Mouse (Mus musculus): ENCODE measurements around the gene Klhl21. TPM values are rescaled to one million over a fixed set of nuclear protein-coding genes. Genes with fewer than 3 reads are reported as not detected.

Gene Klhl21
- total RNA-seq (2022): 10 to 100 TPM; 15.8 to 21.0 (median 19.3) TPM

- DNase-seq (ENCODE audit: low spot score in 2 of 2): peak; percentile 84 to 93
Observed at GRCm38 (mm10) chr4:152008622-152009075, at the start of gene Klhl21. Klhl21 (plus strand) TSS chr4:152008803.

DNA sequence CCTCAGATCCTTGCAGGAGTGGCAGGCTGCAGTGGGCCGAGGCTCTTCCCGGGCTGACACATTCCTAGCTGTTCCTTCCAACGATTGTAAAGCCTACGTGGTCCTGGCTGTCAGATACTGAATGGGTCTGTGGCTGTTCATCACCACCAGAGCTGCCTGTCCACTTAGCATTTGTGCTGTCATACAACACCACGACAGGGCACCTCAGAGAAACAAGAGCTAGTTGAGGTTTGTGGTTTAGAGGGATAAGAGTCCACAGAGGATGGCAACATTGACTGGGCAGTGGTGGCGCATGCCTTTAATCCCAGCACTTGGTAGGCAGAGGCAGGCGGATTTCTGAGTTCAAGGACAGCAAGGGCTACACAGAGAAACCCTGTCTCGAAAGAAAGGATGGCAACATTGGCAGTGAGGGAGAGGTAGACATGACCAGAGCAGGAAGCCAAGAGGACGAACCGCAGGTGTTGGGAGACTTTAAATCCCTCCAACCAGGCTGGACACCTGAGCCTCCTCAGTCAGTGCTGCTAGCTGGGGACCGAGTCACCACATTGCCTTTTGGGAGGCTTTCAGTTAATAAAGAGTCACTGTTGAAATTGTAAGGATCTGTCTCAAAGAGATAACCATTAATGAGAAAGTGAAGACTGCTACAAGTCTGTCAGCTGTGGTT is 48.6 kb upstream of the Klhl21 start:
- DNase-seq (ENCODE audit: low spot score in 2 of 2): no peak

GRCm38 (mm10) chr4:151960513-151960854 is 48.1 kb upstream of the Klhl21 start:
- DNase-seq (ENCODE audit: low spot score in 2 of 2): no peak

DNA sequence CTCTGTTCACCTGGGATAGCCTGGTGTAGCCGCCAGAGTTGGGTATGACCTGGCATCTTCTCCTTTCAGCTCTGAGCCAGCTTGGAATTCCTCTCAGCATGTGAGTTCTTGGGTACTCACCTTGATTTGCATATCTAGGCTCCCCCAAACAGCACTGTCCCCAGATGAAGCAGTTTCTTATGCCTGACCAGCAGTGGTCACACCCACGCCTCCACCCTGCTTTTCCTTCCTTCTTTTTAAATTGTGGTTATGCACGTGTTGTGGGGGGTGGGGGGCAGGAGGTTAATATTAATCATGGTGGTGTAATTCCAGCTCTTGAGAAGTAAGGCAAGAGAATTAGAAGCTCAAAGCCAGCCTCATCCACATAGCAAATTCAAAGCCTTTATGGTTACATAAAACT is 45.8 kb upstream of the Klhl21 start:
- DNase-seq (ENCODE audit: low spot score in 2 of 2): no peak

GRCm38 (mm10) chr4:151968204-151968921 is 40.2 kb upstream of the Klhl21 start:
- no peak for DNase-seq (ENCODE audit: low spot score in 2 of 2)

DNA sequence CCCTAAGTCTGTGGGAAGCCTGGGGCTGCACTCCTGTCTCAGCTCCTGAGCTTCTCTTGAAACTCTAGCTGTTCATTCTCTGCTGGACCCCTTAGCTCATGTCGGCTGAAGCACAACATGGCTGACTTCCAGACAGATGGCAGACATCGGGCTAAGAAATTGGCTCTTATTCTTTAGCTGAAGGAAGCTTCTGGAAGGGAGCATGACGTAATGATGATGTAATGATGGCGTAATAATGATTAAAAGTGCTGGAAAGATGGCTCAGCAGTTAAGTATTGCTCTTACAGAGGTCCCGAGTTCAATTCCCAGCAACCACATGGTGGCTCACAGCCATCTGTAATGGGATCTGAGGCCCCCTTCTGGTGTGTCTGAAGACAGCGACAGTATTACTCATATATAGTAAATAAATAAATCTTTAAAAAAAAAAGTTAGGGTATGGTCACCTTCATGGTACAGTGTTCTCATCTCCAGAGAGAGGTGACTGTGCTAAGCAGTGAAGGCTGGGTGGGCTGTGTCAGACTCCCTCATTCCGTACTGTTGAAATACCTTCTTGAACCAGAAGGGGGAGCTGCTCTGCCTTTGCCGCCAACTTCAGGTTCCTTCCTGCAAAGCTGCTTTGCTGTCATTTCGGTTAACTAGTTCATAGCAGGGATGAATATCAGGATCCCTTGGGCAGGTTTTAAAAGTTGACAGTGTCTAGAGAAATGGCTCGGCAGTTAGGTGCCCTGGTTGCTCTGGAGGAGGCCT is 36.2 kb upstream of the Klhl21 start:
- no peak for DNase-seq (ENCODE audit: low spot score in 2 of 2)

GRCm38 (mm10) chr4:151975441-151975840 is 33.2 kb upstream of the Klhl21 start:
- DNase-seq (ENCODE audit: low spot score in 2 of 2): no peak

DNA sequence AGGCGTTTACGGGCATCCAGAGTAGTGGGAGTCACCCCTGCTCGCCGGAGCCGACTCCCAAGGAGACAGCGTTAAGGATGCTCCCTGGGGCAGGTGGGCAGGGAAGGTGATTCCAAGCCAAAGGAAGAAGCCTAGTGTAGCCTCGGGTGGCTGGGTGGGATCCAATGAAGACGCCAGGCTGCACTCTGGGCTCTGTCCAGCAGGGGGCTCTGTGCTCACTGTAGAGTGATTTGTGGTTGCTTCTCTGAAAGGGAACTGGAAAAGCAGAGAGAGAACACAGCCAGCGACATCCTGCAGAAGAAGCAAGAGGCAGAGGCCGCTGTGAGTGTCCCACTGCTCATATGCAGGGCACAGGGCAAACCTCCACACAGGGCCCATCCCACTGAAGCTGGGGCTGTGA is 30.9 kb upstream of the Klhl21 start:
- peak; percentile 60 to 94 for DNase-seq (ENCODE audit: low spot score in 2 of 2)

DNA sequence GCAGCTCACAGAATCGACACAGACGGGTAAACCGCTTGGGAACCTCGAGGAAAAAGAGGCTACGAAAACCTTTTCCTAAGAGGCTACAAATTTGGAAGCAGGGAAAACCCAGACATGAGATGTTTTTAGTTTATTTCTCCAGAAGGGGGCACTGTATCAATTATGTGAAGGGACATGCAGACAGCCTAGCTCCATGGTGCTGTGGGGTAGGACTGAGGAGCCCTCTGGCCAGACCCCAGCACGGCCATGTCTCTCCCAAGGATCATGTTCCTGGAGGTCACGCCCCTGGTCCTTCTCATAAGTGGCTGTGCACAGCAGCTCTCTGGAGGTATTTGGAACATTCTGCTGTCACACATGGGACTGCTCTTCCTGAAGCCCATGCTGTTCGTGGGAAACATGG is 27.9 kb upstream of the Klhl21 start:
- no peak for DNase-seq (ENCODE audit: low spot score in 2 of 2)

DNA sequence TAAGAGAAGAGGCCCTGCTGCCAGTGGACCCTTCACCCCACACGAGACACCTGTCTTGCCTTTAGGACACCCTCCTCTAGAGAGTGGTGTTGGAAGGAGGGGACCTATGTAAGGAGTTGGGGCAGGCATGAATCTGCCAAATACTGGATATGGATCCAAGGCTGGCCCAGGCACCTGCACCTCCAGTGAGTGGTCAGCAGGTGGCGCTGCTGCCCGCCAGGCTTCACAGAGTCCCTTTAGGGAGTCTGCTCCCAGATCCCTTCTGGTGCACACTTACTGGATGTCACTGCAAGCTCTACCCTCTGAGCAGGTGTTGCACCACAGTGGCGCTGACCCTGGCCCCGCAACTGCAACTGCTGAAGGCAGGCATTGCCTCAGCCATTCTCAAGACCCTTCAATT is 27.2 kb upstream of the Klhl21 start:
- DNase-seq (ENCODE audit: low spot score in 2 of 2): peak; percentile 64 to 71

DNA sequence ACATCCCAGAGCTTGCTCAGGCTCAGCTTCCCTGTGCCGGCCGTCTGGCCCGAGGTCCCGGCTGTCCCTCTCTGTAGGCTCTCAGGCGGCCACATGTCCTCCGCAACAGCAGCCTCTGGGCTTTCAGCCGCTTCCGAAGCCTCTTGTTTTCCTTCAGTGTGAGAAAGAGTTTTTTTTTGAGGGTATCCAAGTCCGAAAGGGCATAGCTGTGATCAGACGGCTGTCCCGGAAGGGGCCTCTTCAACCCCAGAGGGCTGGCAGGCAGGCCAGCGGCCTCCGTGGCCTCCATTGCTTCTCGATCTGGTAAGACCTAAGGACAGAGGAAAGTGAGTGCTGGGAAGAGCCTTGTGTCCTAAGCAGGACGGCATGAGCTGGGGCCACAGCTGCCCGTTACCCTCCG is 25.6 kb upstream of the Klhl21 start:
- no peak for DNase-seq (ENCODE audit: low spot score in 2 of 2)

GRCm38 (mm10) chr4:151983560-151983959 is 25.0 kb upstream of the Klhl21 start:
- DNase-seq (ENCODE audit: low spot score in 2 of 2): no peak

DNA sequence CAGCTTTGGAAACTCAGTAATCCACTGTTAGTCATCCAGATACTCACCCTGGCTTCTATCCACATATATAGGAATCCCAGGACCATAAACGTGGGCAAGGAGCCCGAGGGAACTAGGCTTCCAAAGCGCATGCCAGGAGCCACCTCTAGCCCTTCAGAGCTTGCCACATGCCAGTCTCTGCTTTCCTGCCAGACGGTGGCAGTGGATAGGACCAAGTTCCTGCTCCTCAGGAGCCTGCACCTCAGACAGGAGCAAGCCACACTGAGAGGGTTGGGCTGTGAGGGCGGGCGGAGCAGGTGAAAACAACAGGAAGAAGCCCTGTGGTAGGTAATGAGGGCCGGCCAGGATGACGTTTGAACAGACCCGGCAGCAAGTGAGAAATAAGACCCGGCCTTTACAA is 22.7 kb upstream of the Klhl21 start:
- DNase-seq (ENCODE audit: low spot score in 2 of 2): no peak

- no peak for DNase-seq (ENCODE audit: low spot score in 2 of 2)
Observed at GRCm38 (mm10) chr4:151986650-151987049, 22.0 kb upstream of the Klhl21 start.

GRCm38 (mm10) chr4:151988014-151988341 is 20.6 kb upstream of the Klhl21 start:
- no peak for DNase-seq (ENCODE audit: low spot score in 2 of 2)

DNA sequence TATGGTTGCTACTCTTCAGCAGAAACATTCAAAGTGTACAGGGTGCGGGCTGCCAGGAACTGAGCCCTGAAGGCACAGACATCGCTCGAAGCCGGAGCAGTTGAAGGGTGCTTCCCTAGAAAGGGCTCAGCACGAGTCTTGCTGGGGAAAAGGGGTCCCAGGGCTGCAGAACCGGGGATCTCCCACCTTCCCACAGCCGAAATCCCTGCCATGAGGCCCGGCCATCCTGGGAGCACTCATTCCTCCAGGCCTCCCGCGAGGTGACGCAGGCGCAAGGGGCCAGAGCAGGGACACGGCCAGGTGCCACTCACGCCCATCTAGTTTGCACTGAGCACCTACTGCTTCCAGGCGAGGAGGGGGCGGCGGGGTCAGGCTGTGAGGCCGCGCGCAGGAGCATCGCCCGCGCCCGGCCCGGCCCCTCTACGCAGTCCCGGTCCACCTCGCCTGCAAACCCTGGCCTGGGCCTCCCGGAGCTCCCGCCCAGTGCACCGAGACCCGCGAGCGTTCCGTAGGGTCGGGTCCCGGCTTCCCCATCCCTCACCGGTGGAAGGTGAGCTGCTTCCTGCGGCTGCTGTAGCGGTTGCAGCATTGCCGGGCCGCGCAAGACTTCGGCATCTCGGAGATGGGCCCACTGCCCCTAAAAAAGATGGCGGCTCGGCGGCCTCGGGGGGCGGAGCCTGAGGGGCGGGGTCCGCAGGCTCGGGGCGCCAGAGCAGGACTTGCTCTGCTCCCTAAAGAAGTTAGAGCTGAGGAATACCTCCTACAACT is 20.1 kb upstream of the Klhl21 start, which contains the start of gene Thap3:
Gene Thap3, minus strand, starts transcription at position 656 of the 768 bp plus-strand sequence.
- DNase-seq (ENCODE audit: low spot score in 2 of 2): peak in 1 of 2 experiments; percentile 79

DNA sequence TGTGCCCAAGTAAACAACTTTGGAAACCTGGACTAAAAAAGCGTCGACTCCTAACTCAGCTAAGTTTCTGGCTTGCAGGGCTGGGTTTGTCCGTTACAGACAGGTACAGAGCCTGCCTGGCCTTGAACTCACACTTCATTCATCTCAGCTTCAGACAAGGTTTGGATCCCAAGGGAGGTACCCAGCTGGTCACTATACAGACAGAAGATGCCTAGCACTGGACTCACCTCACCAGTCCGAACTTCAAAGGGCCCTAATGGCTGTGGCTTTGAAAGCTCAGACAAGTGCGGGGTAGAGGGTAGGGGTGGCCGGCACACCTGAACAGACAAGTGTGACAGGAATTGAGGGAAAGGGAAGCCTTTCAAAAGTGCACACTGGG is 19.5 kb upstream of the Klhl21 start:
- no peak for DNase-seq (ENCODE audit: low spot score in 2 of 2)

DNA sequence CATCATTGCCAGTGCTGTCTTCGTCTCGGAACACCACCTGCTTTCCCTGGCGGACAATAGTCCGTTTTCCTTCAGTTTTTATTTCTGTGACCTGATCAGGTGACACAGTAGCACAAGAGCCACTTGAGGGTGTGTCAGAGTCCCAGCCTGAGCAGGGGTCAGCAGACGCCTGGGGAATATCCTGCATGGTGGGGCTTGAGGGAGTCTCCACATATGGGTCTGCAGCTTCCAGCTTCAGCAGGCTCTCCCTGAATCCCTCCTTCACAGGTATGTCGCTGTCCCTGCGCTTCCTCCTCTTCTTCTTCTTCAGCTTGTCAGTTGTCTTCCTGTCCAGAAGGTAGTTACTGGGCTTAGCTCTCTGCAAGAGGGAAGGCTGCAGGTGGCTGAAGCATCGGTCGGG is 16.5 kb upstream of the Klhl21 start:
- no peak for DNase-seq (ENCODE audit: low spot score in 2 of 2)

GRCm38 (mm10) chr4:151993035-151993434 is 15.6 kb upstream of the Klhl21 start:
- DNase-seq (ENCODE audit: low spot score in 2 of 2): no peak

GRCm38 (mm10) chr4:151994228-151995171 is 14.1 kb upstream of the Klhl21 start:
- DNase-seq (ENCODE audit: low spot score in 2 of 2): no peak
